Mouse (Mus musculus) liver, postnatal 0 days (tissue): Measurements from ENCODE around the gene Gm42878. TPM values are rescaled to one million over a fixed set of nuclear protein-coding genes. Genes with fewer than 3 reads are reported as not detected.
A peak's percentile ranks its signal among the peaks of the same experiment; 100 is the strongest.
"Not testable (repeated sequence)": the region's sequence is repeated elsewhere in the genome, so short reads cannot be mapped to it uniquely, and the experiment has no call there.

Experiments
- ATAC-seq: fragments of 200-750 bp; cut with Nextera tagmentation; 2 replicates; pipeline ENCODE4 v1.8.0; 2017; ENCODE audit warnings: mild to moderate bottlenecking, moderate library complexity
- DNase-seq: peaks from one replicate; pipeline ENCODE4 v3.0.0-alpha.2; 2016
- H3K27ac ChIP-seq: fragments of 300-500 bp; sonication (generic); 2 replicates; pipeline ENCODE4 v1.5.1; 2014; ENCODE audit warnings: antibody characterized with exemption, moderate library complexity, mild to moderate bottlenecking, low read depth
- H3K27me3 ChIP-seq: fragments of 300-500 bp; sonication (generic); 2 replicates; pipeline ENCODE4 v1.6.1; 2014; ENCODE audit warnings: low read length, control low read depth, mixed read lengths; ENCODE audit not compliant: insufficient read depth
- H3K36me3 ChIP-seq: fragments of 300-500 bp; sonication (generic); replicated peaks from 2 replicates; pipeline ENCODE4 v1.6.1; 2014; ENCODE audit warnings: mild to moderate bottlenecking, control low read depth, low read length, moderate library complexity, mixed read lengths; ENCODE audit not compliant: insufficient read depth
- H3K4me1 ChIP-seq: fragments of 300-500 bp; sonication (generic); 2 replicates; pipeline ENCODE4 v1.6.1; 2014; ENCODE audit warnings: antibody characterized with exemption, mild to moderate bottlenecking, control low read depth; ENCODE audit not compliant: insufficient read depth
- H3K4me2 ChIP-seq: fragments of 300-500 bp; sonication (generic); 2 replicates; pipeline ENCODE4 v1.6.1; 2014; ENCODE audit warnings: low read depth, mild to moderate bottlenecking, low read length, moderate library complexity, mixed read lengths
- H3K4me3 ChIP-seq: fragments of 300-500 bp; sonication (generic); 2 replicates; pipeline ENCODE4 v1.5.1; 2014; ENCODE audit warnings: low read depth, low read length
- H3K9ac ChIP-seq: fragments of 300-500 bp; sonication (generic); replicated peaks from 2 replicates; pipeline ENCODE4 v1.6.1; 2014; ENCODE audit warnings: mild to moderate bottlenecking, moderate library complexity
- H3K9me3 ChIP-seq: fragments of 300-500 bp; sonication (generic); 2 replicates; pipeline ENCODE4 v1.6.1; 2016; ENCODE audit warnings: mild to moderate bottlenecking, control low read depth, low read length, mixed read lengths
- CTCF ChIP-seq: sonication (generic); IDR thresholded peaks from 2 replicates; pipeline ENCODE4 v1.5.1; 2016; ENCODE audit warnings: antibody characterized with exemption, low read depth
- EP300 ChIP-seq: IDR thresholded peaks from 2 replicates; pipeline ENCODE4 v1.6.1; 2016; ENCODE audit warnings: antibody characterized with exemption, low read depth, mild to moderate bottlenecking
- WGBS: fragments of 180-500 bp; shearing (Covaris S2); extraction: QIAGEN DNeasy Blood & Tissue Kit; methylation state at CpG from one replicate; pipeline ENCODE4 v1.1.7; 2014; ENCODE audit not compliant: insufficient replicate concordance; 5-methylcytosine and 5-hydroxymethylcytosine counted together
- polyA plus RNA-seq: library from polyadenylated mRNA; unstranded; fragments of >200 nt; fragmentation: Nextera tagmentation; extraction: Ambion mirVana; gene quantifications from 2 replicates; pipeline ENCODE4 v1.2.1, GENCODE M21; 2015

The Gm42878 gene
- polyA plus RNA-seq, 1 experiment from 2014 or later, result not detected

DNA sequence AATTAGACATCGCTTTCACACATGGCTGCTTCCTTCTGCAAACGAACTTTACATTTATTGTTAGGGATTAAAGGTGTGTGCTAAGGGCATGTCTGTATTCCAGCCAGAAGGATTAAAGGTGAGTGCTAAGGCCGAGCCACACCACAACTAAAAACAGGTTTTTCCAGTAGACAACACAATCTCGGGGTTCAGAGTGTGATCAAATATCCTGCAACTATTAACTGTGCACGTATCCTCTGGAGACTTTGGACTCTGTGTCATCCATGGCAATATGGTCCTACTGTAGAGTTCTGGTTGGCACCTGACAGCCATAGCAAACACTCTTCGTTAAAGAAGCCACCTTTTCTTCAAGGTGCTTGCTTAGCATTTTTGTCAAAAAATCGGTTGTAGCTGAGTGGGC, 35.3 kb downstream of the Gm42878 start:
- no peak overlapping the region for H3K4me2 ChIP-seq
- no peaks in the 10 kb centered on the region for H3K27me3 ChIP-seq
- TF ChIP-seq EP300, result no peak
- TF ChIP-seq CTCF, result no peak
- H3K4me3 ChIP-seq, result no peak overlapping the region
- no peak overlapping the region for H3K9ac ChIP-seq
- H3K36me3 ChIP-seq, result no peaks in the 10 kb centered on the region
- no peak for DNase-seq
- 72% methylated on average over 7 of the region's 7 CpGs for WGBS
- H3K9me3 ChIP-seq, result no peaks in the 10 kb centered on the region
- no peak overlapping the region for H3K27ac ChIP-seq
- no peaks in the 10 kb centered on the region for H3K4me1 ChIP-seq
- no peak for ATAC-seq

GRCm38 (mm10) chr5:121506846-121507245, 38.4 kb downstream of the Gm42878 start:
- no peaks in the 10 kb centered on the region for H3K36me3 ChIP-seq
- TF ChIP-seq EP300, result no peak
- TF ChIP-seq CTCF, result no peak
- H3K4me3 ChIP-seq, result no peak overlapping the region
- H3K9me3 ChIP-seq, result no peaks in the 10 kb centered on the region
- DNase-seq (no peak), ATAC-seq (no peak)
- WGBS, result 76% methylated on average over 1 of the region's 1 CpGs
- H3K4me1 ChIP-seq, result no peaks in the 10 kb centered on the region
- H3K9ac ChIP-seq, result no peak overlapping the region
- H3K4me2 ChIP-seq, result no peak overlapping the region
- H3K27me3 ChIP-seq, result no peaks in the 10 kb centered on the region
- H3K27ac ChIP-seq, result no peak overlapping the region

- Histone ChIP-seq H3K36me3 (no peaks in the 10 kb centered on the region), H3K27ac (no peak within 1 kb of the TSS), H3K27me3 (no peaks in the 10 kb centered on the region), H3K9ac (no peak within 1 kb of the TSS), H3K4me2 (no peak within 1 kb of the TSS), H3K4me1 (peaks cover 6% of the 10 kb centered on the region), H3K4me3 (no peak within 1 kb of the TSS), H3K9me3 (no peaks in the 10 kb centered on the region)
- TF ChIP-seq EP300, result no peak
- TF ChIP-seq CTCF, result no peak
- ATAC-seq (no peak), DNase-seq (no peak)
- 75% methylated on average over 3 of the region's 3 CpGs for WGBS
Measured at GRCm38 (mm10) chr5:121503231-121503630, 42.1 kb downstream of the Gm42878 start, which contains the start of gene Adam1b. TSS of gene Adam1b (minus strand) at chr5:121503435.

DNA sequence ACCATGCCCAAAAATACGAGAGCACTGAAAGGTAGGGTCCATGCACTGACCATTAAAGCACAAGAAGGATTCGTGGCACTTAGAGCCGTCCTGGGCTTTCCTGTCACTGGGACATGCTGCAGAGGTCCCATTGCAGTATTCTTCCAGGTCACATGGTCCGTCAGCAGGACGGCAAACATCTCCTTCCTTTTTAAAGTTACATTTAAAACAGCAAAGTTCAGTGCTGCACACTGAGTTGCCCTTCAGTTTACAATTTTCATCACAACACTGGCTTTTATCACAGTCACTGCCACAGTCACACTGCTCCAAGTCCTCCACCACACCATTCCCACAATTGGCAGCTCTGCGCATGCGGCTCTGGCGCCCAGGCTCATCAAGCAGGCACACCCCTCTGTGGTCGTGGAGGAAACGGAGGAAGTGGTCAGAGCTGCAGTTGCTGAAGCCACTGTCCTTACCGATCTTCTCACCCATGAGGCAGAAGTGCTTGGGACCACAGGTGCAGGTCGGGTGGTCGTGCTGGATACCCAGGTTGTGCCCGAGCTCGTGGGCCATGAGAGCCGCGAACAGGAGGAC, 43.8 kb downstream of the Gm42878 start:
- not testable (repeated sequence) for H3K27me3 ChIP-seq, H3K9me3 ChIP-seq, H3K27ac ChIP-seq, H3K36me3 ChIP-seq, H3K4me1 ChIP-seq
- ATAC-seq (peak; percentile 29; the same call in 1 of the 2 replicates), DNase-seq (peak; percentile 31)
- Histone ChIP-seq H3K9ac (0 out of 2 replicates have a peak overlapping the region, but pooled peaks have one; percentile 16), H3K4me2 (peak overlapping the region; percentile 60), H3K4me3 (peak overlapping the region; percentile 24; the same call in 1 of the 2 replicates)
- WGBS, result 28% methylated on average over 10 of the region's 17 CpGs

DNA sequence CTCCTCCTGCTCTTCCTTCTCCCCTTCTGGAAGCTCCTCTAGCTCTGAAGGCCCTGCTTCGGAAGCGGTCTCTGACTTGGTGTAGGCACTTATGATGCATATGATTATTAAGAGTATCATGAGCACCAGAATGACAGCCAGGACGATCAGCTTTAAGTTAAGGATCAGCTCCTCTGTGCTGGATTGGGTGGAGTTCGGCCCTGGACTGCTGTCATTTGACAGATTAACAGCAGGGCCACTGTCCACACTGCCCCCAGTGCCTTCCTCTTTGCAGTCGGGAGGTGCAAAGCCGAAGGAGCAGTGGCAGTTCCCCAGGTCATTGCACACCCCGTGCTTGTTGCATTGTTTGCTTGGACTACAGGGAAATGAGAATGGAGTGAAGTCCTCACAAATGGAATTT, 44.6 kb downstream of the Gm42878 start:
- peaks cover 6% of the 10 kb centered on the region for H3K4me1 ChIP-seq
- H3K27me3 ChIP-seq, result no peaks in the 10 kb centered on the region
- H3K36me3 ChIP-seq, result no peaks in the 10 kb centered on the region
- DNase-seq, result no peak
- peak overlapping the region; percentile 60 for H3K4me2 ChIP-seq
- H3K9me3 ChIP-seq, result no peaks in the 10 kb centered on the region
- H3K27ac ChIP-seq, result no peak overlapping the region
- ATAC-seq, result no peak
- H3K4me3 ChIP-seq, result no peak overlapping the region
- H3K9ac ChIP-seq, result no peak overlapping the region
- no peak for TF ChIP-seq EP300
- TF ChIP-seq CTCF, result no peak
- WGBS, result 28% methylated on average over 7 of the region's 7 CpGs

GRCm38 (mm10) chr5:121493305-121493704, 52.0 kb downstream of the Gm42878 start:
- DNase-seq, result no peak
- ATAC-seq, result no peak
- H3K4me1 ChIP-seq, result no peaks in the 10 kb centered on the region
- WGBS, result 66% methylated on average over 8 of the region's 8 CpGs
- no peak for TF ChIP-seq EP300
- no peak for TF ChIP-seq CTCF
- H3K4me2 ChIP-seq, result no peak overlapping the region
- H3K27me3 ChIP-seq, result no peaks in the 10 kb centered on the region
- H3K9me3 ChIP-seq, result no peaks in the 10 kb centered on the region
- no peak overlapping the region for H3K9ac ChIP-seq
- H3K27ac ChIP-seq, result no peak overlapping the region
- no peak overlapping the region for H3K4me3 ChIP-seq
- H3K36me3 ChIP-seq, result no peaks in the 10 kb centered on the region
